Mouse (Mus musculus): ENCODE measurements around the gene Cfap65. TPM values are rescaled to one million over a fixed set of nuclear protein-coding genes. Genes with fewer than 3 reads are reported as not detected.

Cfap65 gene
- polyA plus RNA-seq, 1 experiment from 2014 or later, result 0.85 TPM

GRCm38 (mm10) chr1:74951556-74952210 lies 16.3 kb upstream of the Cfap65 start, which contains the start of gene Ihh:
Gene Ihh, minus strand, starts transcription at chr1:74951672.
- peak within 1 kb of the TSS; percentile 43 for H3K9ac ChIP-seq
- no peaks in the 10 kb centered on the region for H3K36me3 ChIP-seq
- peak within 1 kb of the TSS; percentile 37 for H3K4me3 ChIP-seq
- H3K9me3 ChIP-seq (replicated peaks), result no peaks in the 10 kb centered on the region
- H3K4me2 ChIP-seq (replicated peaks), result peak within 1 kb of the TSS; percentile 58
- H3K4me1 ChIP-seq, result peaks cover 32% of the 10 kb centered on the region
- peaks cover 96% of the 10 kb centered on the region for H3K27me3 ChIP-seq
- H3K27ac ChIP-seq, result no peak within 1 kb of the TSS
- WGBS, result 3% methylated on average over 34 of the region's 55 CpGs
- no peak for ATAC-seq (ENCODE audit: low FRiP score)

GRCm38 (mm10) chr1:74950576-74951490 lies 15.4 kb upstream of the Cfap65 start:
- peak overlapping the region; percentile 37 for H3K4me3 ChIP-seq
- H3K27me3 ChIP-seq, result peaks cover 98% of the 10 kb centered on the region
- peak overlapping the region; percentile 43 for H3K9ac ChIP-seq
- WGBS, result 1% methylated on average over 77 of the region's 84 CpGs
- H3K36me3 ChIP-seq, result no peaks in the 10 kb centered on the region
- H3K27ac ChIP-seq, result no peak overlapping the region
- H3K4me2 ChIP-seq (replicated peaks), result peak overlapping the region; percentile 58
- no peaks in the 10 kb centered on the region for H3K9me3 ChIP-seq (replicated peaks)
- no peak for ATAC-seq (ENCODE audit: low FRiP score)
- H3K4me1 ChIP-seq, result peaks cover 32% of the 10 kb centered on the region

GRCm38 (mm10) chr1:74950066-74950465 lies 14.7 kb upstream of the Cfap65 start:
- no peaks in the 10 kb centered on the region for H3K9me3 ChIP-seq (replicated peaks)
- H3K36me3 ChIP-seq, result no peaks in the 10 kb centered on the region
- H3K9ac ChIP-seq, result no peak overlapping the region
- H3K27me3 ChIP-seq, result peaks cover 100% of the 10 kb centered on the region
- no peak for ATAC-seq (ENCODE audit: low FRiP score)
- H3K4me1 ChIP-seq, result peaks cover 32% of the 10 kb centered on the region
- peak overlapping the region; percentile 58; the same call in 1 of the 2 replicates for H3K4me2 ChIP-seq (replicated peaks)
- 2% methylated on average over 16 of the region's 16 CpGs for WGBS
- no peak overlapping the region for H3K27ac ChIP-seq
- peak overlapping the region; percentile 37; the same call in 1 of the 2 replicates for H3K4me3 ChIP-seq

- no peak overlapping the region for H3K27ac ChIP-seq
- WGBS, result 4% methylated on average over 24 of the region's 24 CpGs
- no peak overlapping the region for H3K4me2 ChIP-seq (replicated peaks)
- H3K4me3 ChIP-seq, result no peak overlapping the region
- no peaks in the 10 kb centered on the region for H3K9me3 ChIP-seq (replicated peaks)
- H3K4me1 ChIP-seq, result peaks cover 32% of the 10 kb centered on the region
- no peaks in the 10 kb centered on the region for H3K36me3 ChIP-seq
- ATAC-seq (ENCODE audit: low FRiP score), result 0 out of 2 replicates have a peak, but pooled peaks have one; percentile 18
- no peak overlapping the region for H3K9ac ChIP-seq
- peaks cover 100% of the 10 kb centered on the region for H3K27me3 ChIP-seq
Measured at GRCm38 (mm10) chr1:74949666-74950050, 14.3 kb upstream of the Cfap65 start.

- 4% methylated on average over 20 of the region's 20 CpGs for WGBS
- no peaks in the 10 kb centered on the region for H3K36me3 ChIP-seq
- 0 out of 2 replicates have a peak overlapping the region, but pooled peaks have one; percentile 52 for H3K4me2 ChIP-seq (replicated peaks)
- peak; percentile 58 for ATAC-seq (ENCODE audit: low FRiP score)
- no peak overlapping the region for H3K27ac ChIP-seq
- H3K4me1 ChIP-seq, result peaks cover 32% of the 10 kb centered on the region
- no peak overlapping the region for H3K4me3 ChIP-seq
- H3K27me3 ChIP-seq, result peaks cover 94% of the 10 kb centered on the region
- no peak overlapping the region for H3K9ac ChIP-seq
- H3K9me3 ChIP-seq (replicated peaks), result no peaks in the 10 kb centered on the region
Measured at GRCm38 (mm10) chr1:74948784-74949665, 13.6 kb upstream of the Cfap65 start.

- ATAC-seq (ENCODE audit: low FRiP score), result no peak
- H3K9me3 ChIP-seq (replicated peaks), result no peaks in the 10 kb centered on the region
- peak overlapping the region; percentile 52 for H3K4me2 ChIP-seq (replicated peaks)
- H3K27ac ChIP-seq, result no peak overlapping the region
- WGBS, result 2% methylated on average over 40 of the region's 41 CpGs
- H3K4me1 ChIP-seq, result peaks cover 32% of the 10 kb centered on the region
- H3K36me3 ChIP-seq, result no peaks in the 10 kb centered on the region
- H3K9ac ChIP-seq, result peak overlapping the region; percentile 56; the same call in 1 of the 2 replicates
- peaks cover 86% of the 10 kb centered on the region for H3K27me3 ChIP-seq
- peak overlapping the region; percentile 33 for H3K4me3 ChIP-seq
Measured at GRCm38 (mm10) chr1:74947986-74948670, 12.7 kb upstream of the Cfap65 start.

GRCm38 (mm10) chr1:74941651-74942360 lies 6.4 kb upstream of the Cfap65 start:
- Histone ChIP-seq H3K27ac (no peak overlapping the region), H3K27me3 (peaks cover 68% of the 10 kb centered on the region), H3K9ac (no peak overlapping the region), H3K4me3 (no peak overlapping the region), H3K36me3 (no peaks in the 10 kb centered on the region), H3K4me1 (no peaks in the 10 kb centered on the region), H3K9me3 (replicated peaks) (no peaks in the 10 kb centered on the region), H3K4me2 (replicated peaks) (no peak overlapping the region)
- no peak for ATAC-seq (ENCODE audit: low FRiP score)
- 58% methylated on average over 12 of the region's 12 CpGs for WGBS

- Histone ChIP-seq H3K9me3 (replicated peaks) (no peaks in the 10 kb centered on the region), H3K36me3 (no peaks in the 10 kb centered on the region), H3K4me3 (no peak overlapping the region), H3K27me3 (peaks cover 56% of the 10 kb centered on the region), H3K4me2 (replicated peaks) (no peak overlapping the region), H3K4me1 (no peaks in the 10 kb centered on the region), H3K9ac (no peak overlapping the region), H3K27ac (no peak overlapping the region)
- ATAC-seq (ENCODE audit: low FRiP score), result no peak
- 6% methylated on average over 3 of the region's 3 CpGs for WGBS
Measured at GRCm38 (mm10) chr1:74939762-74940161, 4.4 kb upstream of the Cfap65 start.

GRCm38 (mm10) chr1:74936221-74936830 lies 927 bp upstream of the Cfap65 start:
- ATAC-seq (ENCODE audit: low FRiP score), result no peak
- H3K4me3 ChIP-seq, result no peak overlapping the region
- no peaks in the 10 kb centered on the region for H3K36me3 ChIP-seq
- WGBS, result 51% methylated on average over 12 of the region's 12 CpGs
- no peak overlapping the region for H3K9ac ChIP-seq
- no peak overlapping the region for H3K4me2 ChIP-seq (replicated peaks)
- H3K27ac ChIP-seq, result no peak overlapping the region
- peaks cover 61% of the 10 kb centered on the region for H3K27me3 ChIP-seq
- H3K4me1 ChIP-seq, result no peaks in the 10 kb centered on the region
- H3K9me3 ChIP-seq (replicated peaks), result no peaks in the 10 kb centered on the region

GRCm38 (mm10) chr1:74927621-74928296 lies 7.6 kb downstream of the Cfap65 start:
- Histone ChIP-seq H3K4me3 (no peak overlapping the region), H3K36me3 (no peaks in the 10 kb centered on the region), H3K4me2 (replicated peaks) (no peak overlapping the region), H3K9me3 (replicated peaks) (no peaks in the 10 kb centered on the region), H3K4me1 (no peaks in the 10 kb centered on the region), H3K27ac (no peak overlapping the region), H3K27me3 (peaks cover 23% of the 10 kb centered on the region), H3K9ac (no peak overlapping the region)
- WGBS, result 89% methylated on average over 9 of the region's 9 CpGs
- ATAC-seq (ENCODE audit: low FRiP score), result no peak

All from hindbrain, embryonic 12.5 days (tissue).